Mouse (Mus musculus): Measurements from ENCODE around the gene Ppm1g. TPM values are rescaled to one million over a fixed set of nuclear protein-coding genes. Genes with fewer than 3 reads are reported as not detected.

The Ppm1g gene
- 164 and 176 TPM in 2 replicates for polyA plus RNA-seq (2015; fragmentation: Nextera tagmentation; extraction: Ambion mirVana)

DNA sequence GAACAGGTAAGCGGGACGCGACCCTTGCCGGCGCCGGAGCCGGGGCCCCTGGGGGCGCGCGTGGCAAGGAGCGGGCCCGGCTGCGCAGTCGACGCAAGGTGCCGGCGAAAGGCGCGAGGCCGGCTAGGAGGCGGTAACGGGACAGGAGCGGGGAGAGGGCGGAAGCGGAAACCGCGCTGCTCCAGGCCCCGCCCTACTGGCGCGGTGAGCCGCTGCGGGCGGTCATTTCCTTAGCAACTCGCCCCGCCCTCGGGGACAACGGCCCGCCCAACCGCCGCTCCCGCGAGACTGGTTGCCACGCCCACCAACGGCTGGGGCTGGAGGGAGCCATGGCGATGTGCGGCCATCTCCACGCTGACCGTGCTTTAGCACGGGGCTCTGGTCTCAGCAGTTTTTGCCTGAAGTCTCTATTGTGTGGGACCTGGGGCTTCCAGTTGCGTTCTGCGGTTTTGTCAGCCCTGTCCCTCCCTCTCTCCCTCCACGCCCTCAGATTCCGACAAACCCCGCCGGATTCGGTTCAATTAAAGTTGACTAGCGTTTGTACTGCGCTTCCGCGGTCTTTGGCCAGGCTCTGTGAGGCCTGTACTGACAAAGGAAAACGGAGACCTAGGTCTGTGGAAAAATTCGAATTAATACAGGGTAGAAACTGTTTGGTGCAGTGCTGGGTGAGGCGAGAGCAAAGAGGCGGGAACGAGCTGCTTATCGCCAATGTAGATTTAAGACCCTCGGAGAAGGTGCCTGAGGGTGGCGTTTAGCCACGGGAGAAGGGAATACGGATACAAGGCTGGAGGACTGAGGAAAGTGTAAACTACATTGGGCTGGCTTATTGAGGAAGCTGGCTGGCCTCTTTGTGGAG is at the start of gene Ppm1g:
Gene Ppm1g, minus strand, starts transcription at position 240 of the 856 bp plus-strand sequence.
- ATAC-seq, result peak; percentile 96
- no peaks in the 10 kb centered on the region for H3K27me3 ChIP-seq

DNA sequence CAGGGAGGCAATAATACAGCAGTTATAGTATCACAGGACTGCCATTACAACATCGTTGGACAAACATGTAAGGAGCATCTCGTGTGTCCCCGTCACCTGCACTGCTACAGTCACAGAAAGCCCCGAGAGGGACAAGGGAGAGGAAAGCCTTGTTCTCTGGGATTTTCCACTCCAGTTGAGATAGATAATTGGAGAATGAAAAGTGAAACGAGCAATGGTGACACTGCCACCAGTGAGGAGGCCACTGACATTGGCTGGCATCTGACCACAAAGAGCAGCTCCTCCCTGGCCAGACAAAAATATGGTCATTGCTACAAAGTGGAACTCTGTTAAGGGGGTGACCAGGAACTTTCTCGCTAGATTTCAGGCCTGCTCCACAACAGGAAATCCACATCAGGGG is 47.2 kb upstream of the Ppm1g start:
- no peaks in the 10 kb centered on the region for H3K4me1 ChIP-seq
- H3K4me3 ChIP-seq, result no peak overlapping the region
- no peaks in the 10 kb centered on the region for H3K9me3 ChIP-seq (replicated peaks)
- peaks cover 89% of the 10 kb centered on the region for H3K36me3 ChIP-seq (ENCODE audit: poor library complexity, severe bottlenecking)
- H3K9ac ChIP-seq, result no peak overlapping the region
- no peak overlapping the region for H3K4me2 ChIP-seq
- no peaks in the 10 kb centered on the region for H3K27me3 ChIP-seq
- WGBS, result 35% methylated on average over 6 of the region's 6 CpGs
- no peak overlapping the region for H3K27ac ChIP-seq
- no peak for ATAC-seq

More for the DNA sequence above, at the start of gene Ppm1g:
- WGBS, result under 1% methylated on average over 70 of the region's 70 CpGs
- Histone ChIP-seq H3K4me3 (peak within 1 kb of the TSS; percentile 90), H3K4me2 (peak within 1 kb of the TSS; percentile 79), H3K9me3 (replicated peaks) (no peaks in the 10 kb centered on the region), H3K36me3 (ENCODE audit: poor library complexity, severe bottlenecking) (no peaks in the 10 kb centered on the region), H3K27ac (peak within 1 kb of the TSS; percentile 87), H3K9ac (peak within 1 kb of the TSS; percentile 92), H3K4me1 (peaks cover 18% of the 10 kb centered on the region)

DNA sequence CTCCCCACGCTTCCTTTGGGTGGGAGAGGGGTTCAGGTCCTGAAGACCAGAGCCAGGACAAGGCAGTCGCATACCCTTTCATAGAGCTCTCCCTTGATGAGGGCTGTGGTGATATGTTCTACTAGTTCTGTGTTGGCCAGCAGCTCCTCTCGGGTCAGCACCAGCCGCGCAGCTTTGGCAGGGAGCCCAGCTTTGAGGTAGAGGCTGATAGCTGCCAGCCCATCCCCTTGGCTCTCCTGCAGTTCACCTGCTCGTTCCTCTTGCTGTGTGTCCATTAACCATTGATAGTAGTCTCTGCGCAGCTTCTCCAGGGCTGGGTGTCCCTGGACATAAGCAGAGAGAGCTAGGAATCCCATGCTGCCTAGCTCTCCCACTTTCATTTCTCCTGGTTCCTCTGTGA is 45.6 kb upstream of the Ppm1g start:
- H3K4me3 ChIP-seq, result no peak overlapping the region
- no peaks in the 10 kb centered on the region for H3K9me3 ChIP-seq (replicated peaks)
- H3K4me2 ChIP-seq, result no peak overlapping the region
- no peak for ATAC-seq
- H3K9ac ChIP-seq, result no peak overlapping the region
- 88% methylated on average over 7 of the region's 7 CpGs for WGBS
- no peaks in the 10 kb centered on the region for H3K4me1 ChIP-seq
- peaks cover 93% of the 10 kb centered on the region for H3K36me3 ChIP-seq (ENCODE audit: poor library complexity, severe bottlenecking)
- H3K27me3 ChIP-seq, result no peaks in the 10 kb centered on the region
- no peak overlapping the region for H3K27ac ChIP-seq

DNA sequence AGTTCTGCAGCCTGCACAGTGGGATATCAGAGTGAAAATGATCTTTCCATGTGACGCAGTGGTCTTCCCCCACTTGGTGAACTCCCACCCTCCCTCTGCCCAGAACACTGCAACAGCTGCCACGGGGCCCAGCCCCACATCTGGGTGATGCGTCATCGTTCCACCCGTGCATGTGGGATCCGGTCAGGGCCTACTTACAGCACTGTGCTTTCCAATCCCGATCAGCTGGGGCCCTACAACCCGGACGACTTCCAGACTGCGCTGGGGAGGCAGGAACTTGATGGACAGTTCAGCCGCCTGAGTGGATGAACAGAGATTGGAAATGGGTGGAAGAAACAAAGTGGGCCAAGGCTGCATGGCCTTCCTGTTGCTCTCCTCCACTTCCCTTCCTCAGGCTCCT is 37.1 kb upstream of the Ppm1g start:
- no peak overlapping the region for H3K27ac ChIP-seq
- H3K4me3 ChIP-seq, result no peak overlapping the region
- no peak for ATAC-seq
- peaks cover 90% of the 10 kb centered on the region for H3K36me3 ChIP-seq (ENCODE audit: poor library complexity, severe bottlenecking)
- H3K4me1 ChIP-seq, result no peaks in the 10 kb centered on the region
- no peaks in the 10 kb centered on the region for H3K9me3 ChIP-seq (replicated peaks)
- no peaks in the 10 kb centered on the region for H3K27me3 ChIP-seq
- H3K9ac ChIP-seq, result no peak overlapping the region
- H3K4me2 ChIP-seq, result no peak overlapping the region
- 94% methylated on average over 11 of the region's 11 CpGs for WGBS

DNA sequence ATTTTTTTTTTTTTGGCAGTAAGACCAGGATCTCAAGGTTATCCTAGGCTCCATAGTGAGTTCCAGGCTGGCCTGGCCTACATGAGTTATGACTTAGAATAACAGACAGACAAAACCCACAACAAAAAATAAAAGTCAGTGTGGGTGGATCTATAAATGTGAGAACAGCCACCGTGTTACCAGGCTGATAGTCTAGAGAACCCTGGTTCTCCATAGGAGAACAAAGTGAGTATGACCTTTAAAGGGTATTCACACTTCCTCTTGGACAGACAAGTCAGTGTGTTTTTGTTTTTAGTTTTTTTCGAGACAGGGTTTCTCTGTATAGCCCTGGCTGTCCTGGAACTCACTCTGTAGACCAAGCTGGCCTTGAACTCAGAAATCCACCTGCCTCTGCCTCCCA is 35.5 kb upstream of the Ppm1g start:
- no peak overlapping the region for H3K4me3 ChIP-seq
- no peak for ATAC-seq
- no peak overlapping the region for H3K9ac ChIP-seq
- H3K9me3 ChIP-seq (replicated peaks), result no peaks in the 10 kb centered on the region
- H3K36me3 ChIP-seq (ENCODE audit: poor library complexity, severe bottlenecking), result peaks cover 90% of the 10 kb centered on the region
- H3K27ac ChIP-seq, result no peak overlapping the region
- H3K27me3 ChIP-seq, result no peaks in the 10 kb centered on the region
- 85% methylated on average over 2 of the region's 2 CpGs for WGBS
- H3K4me2 ChIP-seq, result no peak overlapping the region
- peaks cover 12% of the 10 kb centered on the region for H3K4me1 ChIP-seq

DNA sequence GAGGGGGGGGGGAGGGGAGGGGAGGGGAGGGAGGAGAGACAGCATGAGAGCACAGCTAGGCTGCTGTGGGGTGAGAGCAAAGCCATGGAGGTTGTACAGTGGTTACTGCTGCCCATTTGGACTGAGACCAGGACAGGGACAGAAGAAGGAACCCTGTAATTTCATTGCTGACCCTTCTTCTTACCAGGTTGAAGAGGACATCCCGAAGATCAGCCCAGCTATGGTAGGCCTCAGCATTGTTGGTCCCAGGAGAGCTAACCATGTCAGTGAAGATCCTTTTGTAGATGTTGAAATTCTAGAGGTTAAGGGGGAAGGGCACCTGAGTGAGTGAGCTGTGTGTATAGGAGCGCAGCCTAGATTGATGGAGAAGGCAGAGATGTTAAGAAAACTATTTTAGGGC is 34.9 kb upstream of the Ppm1g start:
- Histone ChIP-seq H3K4me1 (peaks cover 13% of the 10 kb centered on the region), H3K9ac (no peak overlapping the region), H3K36me3 (ENCODE audit: poor library complexity, severe bottlenecking) (peaks cover 90% of the 10 kb centered on the region), H3K4me2 (no peak overlapping the region), H3K27me3 (no peaks in the 10 kb centered on the region), H3K9me3 (replicated peaks) (no peaks in the 10 kb centered on the region), H3K27ac (no peak overlapping the region), H3K4me3 (no peak overlapping the region)
- WGBS, result 90% methylated on average over 2 of the region's 2 CpGs
- ATAC-seq, result no peak

DNA sequence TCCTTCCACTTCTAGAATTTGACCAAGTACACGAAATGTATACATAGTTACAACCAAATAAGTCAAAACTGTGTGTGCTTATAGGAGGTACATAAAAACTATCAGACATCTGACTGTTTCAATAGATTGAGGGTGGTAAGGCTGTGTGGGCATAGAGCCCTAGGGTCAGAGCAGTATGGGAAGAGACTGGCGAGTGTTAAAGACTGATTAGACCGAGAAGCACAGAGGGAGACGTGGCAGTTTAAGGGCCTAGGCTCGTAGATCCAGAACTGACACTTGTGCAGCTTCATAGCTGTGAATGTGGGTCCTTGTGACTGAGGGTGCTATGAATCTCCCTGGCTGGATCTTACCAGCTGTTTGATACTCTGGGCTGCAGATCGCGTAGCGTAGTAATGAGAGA is 34.4 kb upstream of the Ppm1g start:
- Histone ChIP-seq H3K4me1 (peaks cover 13% of the 10 kb centered on the region), H3K4me3 (no peak overlapping the region), H3K4me2 (no peak overlapping the region), H3K9me3 (replicated peaks) (no peaks in the 10 kb centered on the region), H3K9ac (no peak overlapping the region), H3K27me3 (no peaks in the 10 kb centered on the region), H3K36me3 (ENCODE audit: poor library complexity, severe bottlenecking) (peaks cover 90% of the 10 kb centered on the region), H3K27ac (no peak overlapping the region)
- 90% methylated on average over 8 of the region's 8 CpGs for WGBS
- ATAC-seq, result no peak

DNA sequence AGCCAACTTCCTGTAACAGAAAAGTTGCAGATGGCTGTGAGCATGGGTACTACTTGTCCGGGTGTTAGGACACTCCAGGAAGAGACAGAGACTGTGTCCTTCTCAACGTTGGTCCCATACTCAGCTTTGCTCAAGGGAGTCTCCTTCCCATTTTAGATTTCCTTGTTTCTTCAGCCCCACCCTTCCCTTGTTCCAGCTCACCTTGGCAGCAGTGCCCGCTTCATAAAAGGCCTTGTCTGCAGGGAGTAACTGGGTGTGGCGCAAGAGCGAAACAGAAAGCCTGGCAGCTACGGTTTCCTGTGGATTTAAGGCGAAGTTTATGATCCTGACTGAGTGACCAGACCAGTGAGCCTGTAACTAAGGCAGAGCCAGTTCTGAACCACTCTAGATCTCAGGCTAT is 34.0 kb upstream of the Ppm1g start:
- H3K36me3 ChIP-seq (ENCODE audit: poor library complexity, severe bottlenecking), result peaks cover 90% of the 10 kb centered on the region

DNA sequence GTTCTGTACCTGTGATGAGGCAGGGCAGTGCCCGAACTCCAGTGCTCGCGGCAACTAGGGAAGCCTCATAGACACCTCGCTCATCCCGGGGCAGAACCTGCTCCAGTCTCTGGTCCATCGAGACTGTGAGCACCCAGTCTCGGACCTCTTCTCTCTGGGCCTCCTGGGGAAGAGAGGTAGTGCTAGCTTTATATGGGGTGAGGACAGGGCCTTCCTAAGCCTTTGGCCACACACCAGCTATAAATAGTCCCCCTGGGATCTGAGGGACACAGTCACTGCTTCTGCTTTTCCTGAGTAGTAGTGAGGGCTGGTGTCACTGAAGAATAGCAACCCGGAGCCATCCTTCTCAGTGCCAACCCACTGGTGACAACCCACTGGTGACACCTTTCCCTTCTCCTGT is 33.3 kb upstream of the Ppm1g start:
- ATAC-seq, result no peak
- H3K36me3 ChIP-seq (ENCODE audit: poor library complexity, severe bottlenecking), result peaks cover 90% of the 10 kb centered on the region
- no peaks in the 10 kb centered on the region for H3K27me3 ChIP-seq
- H3K4me2 ChIP-seq, result no peak overlapping the region
- H3K4me3 ChIP-seq, result no peak overlapping the region
- H3K9me3 ChIP-seq (replicated peaks), result no peaks in the 10 kb centered on the region
- WGBS, result 95% methylated on average over 8 of the region's 8 CpGs
- H3K9ac ChIP-seq, result no peak overlapping the region
- H3K27ac ChIP-seq, result no peak overlapping the region
- H3K4me1 ChIP-seq, result peaks cover 13% of the 10 kb centered on the region

More for the DNA sequence above, 34.0 kb upstream of the Ppm1g start:
- no peak overlapping the region for H3K27ac ChIP-seq
- ATAC-seq, result no peak
- H3K4me3 ChIP-seq, result no peak overlapping the region
- H3K9me3 ChIP-seq (replicated peaks), result no peaks in the 10 kb centered on the region
- H3K27me3 ChIP-seq, result no peaks in the 10 kb centered on the region
- no peak overlapping the region for H3K9ac ChIP-seq
- peaks cover 13% of the 10 kb centered on the region for H3K4me1 ChIP-seq
- 88% methylated on average over 7 of the region's 7 CpGs for WGBS
- H3K4me2 ChIP-seq, result no peak overlapping the region

DNA sequence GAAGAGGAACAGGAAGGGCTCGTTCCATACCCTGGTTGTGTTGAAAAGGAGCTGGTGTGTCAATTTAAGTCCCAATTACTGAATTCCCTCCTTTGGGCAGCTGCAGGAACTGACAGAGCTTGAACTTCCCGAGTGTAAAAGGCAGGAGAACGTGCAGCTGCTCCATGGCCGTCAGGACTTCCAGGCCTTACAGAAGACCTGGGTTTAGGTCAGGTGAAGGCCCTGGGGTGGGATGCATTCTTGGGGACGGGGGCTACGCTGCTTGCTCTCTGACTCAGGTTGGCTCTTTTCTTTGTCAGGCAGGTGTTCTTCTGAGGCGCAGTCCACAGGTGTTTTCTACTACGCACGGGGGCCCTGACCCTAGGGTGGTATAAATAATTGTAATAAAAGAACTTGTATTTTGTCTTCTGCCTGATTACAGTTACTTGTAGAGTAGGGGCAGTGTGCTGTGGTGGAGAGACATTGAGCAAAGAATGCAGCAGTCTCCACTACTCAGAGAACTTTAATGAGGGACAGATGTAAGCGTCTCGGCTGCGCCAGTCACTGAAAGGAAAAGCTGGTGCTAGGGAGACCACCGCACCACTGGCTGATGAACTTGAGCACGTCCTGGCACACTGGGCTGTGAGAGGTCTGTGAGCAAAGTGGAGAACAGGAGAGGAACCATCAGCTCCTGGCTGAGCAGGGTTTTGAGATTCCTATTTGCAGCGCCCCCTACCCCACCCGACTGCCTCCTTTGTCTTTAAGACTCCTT is 32.5 kb upstream of the Ppm1g start:
- Histone ChIP-seq H3K9ac (no peak overlapping the region), H3K9me3 (replicated peaks) (no peaks in the 10 kb centered on the region), H3K36me3 (ENCODE audit: poor library complexity, severe bottlenecking) (peaks cover 92% of the 10 kb centered on the region), H3K4me3 (no peak overlapping the region), H3K4me1 (peaks cover 13% of the 10 kb centered on the region), H3K4me2 (no peak overlapping the region), H3K27me3 (no peaks in the 10 kb centered on the region), H3K27ac (no peak overlapping the region)
- ATAC-seq, result no peak
- 85% methylated on average over 16 of the region's 16 CpGs for WGBS

DNA sequence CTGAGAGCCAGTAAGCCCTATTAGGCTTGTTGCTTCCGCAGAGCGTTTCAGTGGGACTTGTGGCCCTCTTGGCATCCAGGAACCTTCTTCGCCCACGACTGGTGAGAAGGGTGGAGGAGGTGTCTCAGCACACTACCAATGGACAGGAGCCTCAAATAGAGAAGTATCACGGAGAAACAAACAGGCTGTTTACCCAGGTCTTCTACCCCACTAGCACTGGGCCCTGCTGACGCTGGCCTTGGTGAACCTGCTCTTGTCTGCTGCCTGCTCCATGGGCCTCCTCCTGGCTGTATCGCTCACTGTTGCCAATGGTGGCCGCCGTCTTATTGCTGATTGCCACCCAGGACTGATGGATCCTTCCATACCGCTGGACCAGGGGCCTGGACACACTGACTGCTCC is 31.7 kb upstream of the Ppm1g start:
- H3K4me2 ChIP-seq, result peak overlapping the region; percentile 50; the same call in 1 of the 2 replicates

DNA sequence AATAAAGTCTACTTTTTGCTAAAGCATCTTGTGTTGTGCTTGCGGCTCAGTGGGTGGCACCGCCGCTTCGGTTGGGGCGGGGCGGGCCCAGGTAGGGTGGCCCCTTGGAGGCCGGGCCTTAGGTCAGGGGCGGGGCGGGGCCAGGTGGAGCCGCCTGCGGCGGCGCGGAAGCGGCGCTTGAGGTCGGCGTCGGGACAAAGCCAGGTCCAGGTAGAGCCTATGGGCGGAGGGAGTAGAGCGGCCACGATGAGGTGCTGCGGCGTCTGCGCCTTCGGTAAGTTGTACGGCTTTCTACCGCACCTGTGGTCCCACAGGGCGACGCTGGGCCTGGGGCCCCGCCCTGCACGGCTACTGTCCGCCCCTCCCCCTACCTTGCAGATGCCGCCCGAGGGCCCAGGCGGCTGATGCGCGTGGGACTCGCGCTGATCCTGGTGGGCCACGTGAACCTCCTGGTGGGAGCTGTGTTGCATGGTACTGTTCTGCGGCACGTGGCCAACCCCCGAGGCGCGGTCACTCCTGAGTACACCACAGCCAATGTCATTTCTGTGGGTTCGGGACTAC is 31.1 kb upstream of the Ppm1g start, which contains the start of gene Krtcap3:
Gene Krtcap3, plus strand, starts transcription at position 151 of the 561 bp plus-strand sequence.
- Histone ChIP-seq H3K4me3 (peak within 1 kb of the TSS; percentile 24), H3K36me3 (ENCODE audit: poor library complexity, severe bottlenecking) (peaks cover 97% of the 10 kb centered on the region), H3K9me3 (replicated peaks) (no peaks in the 10 kb centered on the region), H3K9ac (peak within 1 kb of the TSS; percentile 47), H3K27ac (no peak within 1 kb of the TSS), H3K4me2 (peak within 1 kb of the TSS; percentile 50), H3K27me3 (no peaks in the 10 kb centered on the region), H3K4me1 (peaks cover 13% of the 10 kb centered on the region)
- peak; percentile 63 for ATAC-seq
- 9% methylated on average over 46 of the region's 47 CpGs for WGBS

More for the DNA sequence above, 31.7 kb upstream of the Ppm1g start:
- Histone ChIP-seq H3K27ac (no peak overlapping the region), H3K4me3 (no peak overlapping the region), H3K4me1 (peaks cover 13% of the 10 kb centered on the region), H3K36me3 (ENCODE audit: poor library complexity, severe bottlenecking) (peaks cover 94% of the 10 kb centered on the region), H3K27me3 (no peaks in the 10 kb centered on the region), H3K9me3 (replicated peaks) (no peaks in the 10 kb centered on the region), H3K9ac (no peak overlapping the region)
- ATAC-seq, result 0 out of 2 replicates have a peak, but pooled peaks have one; percentile 7
- 41% methylated on average over 10 of the region's 10 CpGs for WGBS

Data from forebrain, embryonic 13.5 days (tissue).